Mouse (Mus musculus) c-Kit-positive CD71-positive TER-119-negative erythroid progenitor cells, embryonic 14.5 days (primary cell): ENCODE results near the gene Luzp4.
"Not testable (repeated sequence)": the region's sequence is repeated elsewhere in the genome, so short reads cannot be mapped to it uniquely, and the experiment has no call there.

Experiments used
- DNase-seq: peaks from one replicate; pipeline ENCODE4 v3.0.0-alpha.2; 2013; ENCODE audit warnings: low read depth

Luzp4 gene

GRCm38 (mm10) chrX:148857340-148857739, at the start of gene Luzp4:
Gene Luzp4 (plus strand): TSS chrX:148857640.
- not testable (repeated sequence) for DNase-seq

GRCm38 (mm10) chrX:148841801-148842200, 15.6 kb upstream of the Luzp4 start:
- not testable (repeated sequence) for DNase-seq
